Mouse (Mus musculus): ENCODE data around the gene Pacsin1. TPM values are rescaled to one million over a fixed set of nuclear protein-coding genes. Genes with fewer than 3 reads are reported as not detected.

Gene Pacsin1
- polyA plus RNA-seq, 1 experiment from 2014 or later = 0.39 TPM

- no peak for TF ChIP-seq CTCF (IDR thresholded peaks at IDR 0.05; ENCODE audit: low read depth)
- no peak overlapping the region for H3K9ac ChIP-seq
- H3K27ac ChIP-seq (ENCODE audit: low read depth) = no peak overlapping the region
- peaks cover 3% of the 10 kb centered on the region; the same call in 1 of the 2 replicates for H3K4me1 ChIP-seq (ENCODE audit: insufficient read depth)
- H3K27me3 ChIP-seq (ENCODE audit: insufficient read depth, low read length) = no peaks in the 10 kb centered on the region
- no peaks in the 10 kb centered on the region for H3K9me3 ChIP-seq (ENCODE audit: low read depth, low read length)
- 76% methylated on average over 2 of the region's 2 CpGs for WGBS
- DNase-seq (no peak), ATAC-seq (ENCODE audit: insufficient read depth) (no peak)
- H3K4me3 ChIP-seq (ENCODE audit: low read depth, low read length) = no peak overlapping the region
- H3K36me3 ChIP-seq (ENCODE audit: insufficient read depth) = no peaks in the 10 kb centered on the region
- no peak overlapping the region for H3K4me2 ChIP-seq
Measured at GRCm38 (mm10) chr17:27700812-27701211, 45.5 kb downstream of the Pacsin1 start.

- no peak for TF ChIP-seq CTCF (IDR thresholded peaks at IDR 0.05; ENCODE audit: low read depth)
- H3K4me3 ChIP-seq (ENCODE audit: low read depth, low read length) = no peak overlapping the region
- ATAC-seq (ENCODE audit: insufficient read depth) (no peak), DNase-seq (no peak)
- no peak overlapping the region for H3K4me2 ChIP-seq
- H3K9ac ChIP-seq = no peak overlapping the region
- no peaks in the 10 kb centered on the region for H3K36me3 ChIP-seq (ENCODE audit: insufficient read depth)
- H3K4me1 ChIP-seq (ENCODE audit: insufficient read depth) = peaks cover 3% of the 10 kb centered on the region; the same call in 1 of the 2 replicates
- H3K27ac ChIP-seq (ENCODE audit: low read depth) = no peak overlapping the region
- 70% methylated on average over 6 of the region's 6 CpGs for WGBS
- H3K27me3 ChIP-seq (ENCODE audit: insufficient read depth, low read length) = no peaks in the 10 kb centered on the region
- no peaks in the 10 kb centered on the region for H3K9me3 ChIP-seq (ENCODE audit: low read depth, low read length)
Measured at GRCm38 (mm10) chr17:27701856-27702255, 46.5 kb downstream of the Pacsin1 start.

- ATAC-seq (ENCODE audit: insufficient read depth) = peak; percentile 52; the same call in 1 of the 2 replicates
- H3K4me3 ChIP-seq (ENCODE audit: low read depth, low read length) = peak overlapping the region; percentile 29
- H3K4me2 ChIP-seq = peak overlapping the region; percentile 68
- peak overlapping the region; percentile 34; the same call in 1 of the 2 replicates for H3K9ac ChIP-seq
- no peaks in the 10 kb centered on the region for H3K36me3 ChIP-seq (ENCODE audit: insufficient read depth)
- TF ChIP-seq CTCF (IDR thresholded peaks at IDR 0.05; ENCODE audit: low read depth) = peak; percentile 84
- 2% methylated on average over 34 of the region's 34 CpGs for WGBS
- H3K4me1 ChIP-seq (ENCODE audit: insufficient read depth) = peaks cover 3% of the 10 kb centered on the region; the same call in 1 of the 2 replicates
- H3K9me3 ChIP-seq (ENCODE audit: low read depth, low read length) = no peaks in the 10 kb centered on the region
- no peaks in the 10 kb centered on the region for H3K27me3 ChIP-seq (ENCODE audit: insufficient read depth, low read length)
- DNase-seq = peak; percentile 71
- H3K27ac ChIP-seq (ENCODE audit: low read depth) = no peak overlapping the region
Measured at GRCm38 (mm10) chr17:27702518-27702917, 47.2 kb downstream of the Pacsin1 start.

DNA sequence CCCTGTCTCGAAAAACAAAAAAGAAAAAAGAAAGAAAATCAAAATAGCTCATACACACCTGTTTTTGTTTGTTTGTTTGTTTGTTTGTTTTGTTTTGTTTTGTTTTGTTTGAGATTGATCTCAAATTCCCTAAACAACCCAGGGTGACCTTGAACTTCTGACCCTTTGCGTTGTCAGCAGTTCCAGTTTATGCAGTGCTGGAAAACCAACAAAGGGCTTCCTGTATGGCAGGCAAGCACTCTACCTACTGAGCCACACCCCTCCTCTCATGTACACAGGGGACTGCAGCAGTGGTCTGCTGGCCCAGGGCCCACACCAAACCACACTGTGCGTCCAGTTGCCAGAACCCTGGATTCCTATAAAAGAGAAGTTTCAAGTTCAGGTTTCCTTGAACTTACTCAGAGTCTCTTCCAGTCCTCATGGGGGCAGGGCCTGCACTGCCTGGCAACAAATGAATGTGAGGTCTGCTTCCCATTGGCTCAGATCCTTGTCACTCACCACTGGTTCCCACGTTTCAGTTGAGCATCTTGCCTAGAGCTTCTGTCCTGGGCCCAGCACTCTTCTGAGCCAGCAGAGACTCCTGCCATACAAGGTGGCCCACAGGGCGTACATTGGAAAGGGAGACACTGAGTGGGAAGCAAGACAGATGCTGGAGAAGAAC is 48.8 kb downstream of the Pacsin1 start:
- Histone ChIP-seq H3K36me3 (ENCODE audit: insufficient read depth) (no peaks in the 10 kb centered on the region), H3K4me1 (ENCODE audit: insufficient read depth) (peaks cover 3% of the 10 kb centered on the region; the same call in 1 of the 2 replicates), H3K27me3 (ENCODE audit: insufficient read depth, low read length) (no peaks in the 10 kb centered on the region), H3K27ac (ENCODE audit: low read depth) (no peak overlapping the region), H3K4me2 (no peak overlapping the region), H3K4me3 (ENCODE audit: low read depth, low read length) (no peak overlapping the region), H3K9me3 (ENCODE audit: low read depth, low read length) (no peaks in the 10 kb centered on the region), H3K9ac (no peak overlapping the region)
- no peak for TF ChIP-seq CTCF (IDR thresholded peaks at IDR 0.05; ENCODE audit: low read depth)
- no peak for ATAC-seq (ENCODE audit: insufficient read depth)
- WGBS = 54% methylated on average over 5 of the region's 5 CpGs
- DNase-seq = peak; percentile 72

GRCm38 (mm10) chr17:27705661-27706060 is 50.4 kb downstream of the Pacsin1 start:
- Histone ChIP-seq H3K9me3 (ENCODE audit: low read depth, low read length) (no peaks in the 10 kb centered on the region), H3K36me3 (ENCODE audit: insufficient read depth) (no peaks in the 10 kb centered on the region), H3K4me2 (no peak overlapping the region), H3K27me3 (ENCODE audit: insufficient read depth, low read length) (no peaks in the 10 kb centered on the region), H3K4me1 (ENCODE audit: insufficient read depth) (peaks cover 3% of the 10 kb centered on the region; the same call in 1 of the 2 replicates), H3K9ac (no peak overlapping the region), H3K4me3 (ENCODE audit: low read depth, low read length) (no peak overlapping the region), H3K27ac (ENCODE audit: low read depth) (no peak overlapping the region)
- TF ChIP-seq CTCF (IDR thresholded peaks at IDR 0.05; ENCODE audit: low read depth) = no peak
- DNase-seq (no peak), ATAC-seq (ENCODE audit: insufficient read depth) (no peak)
- WGBS = 38% methylated on average over 10 of the region's 10 CpGs

DNA sequence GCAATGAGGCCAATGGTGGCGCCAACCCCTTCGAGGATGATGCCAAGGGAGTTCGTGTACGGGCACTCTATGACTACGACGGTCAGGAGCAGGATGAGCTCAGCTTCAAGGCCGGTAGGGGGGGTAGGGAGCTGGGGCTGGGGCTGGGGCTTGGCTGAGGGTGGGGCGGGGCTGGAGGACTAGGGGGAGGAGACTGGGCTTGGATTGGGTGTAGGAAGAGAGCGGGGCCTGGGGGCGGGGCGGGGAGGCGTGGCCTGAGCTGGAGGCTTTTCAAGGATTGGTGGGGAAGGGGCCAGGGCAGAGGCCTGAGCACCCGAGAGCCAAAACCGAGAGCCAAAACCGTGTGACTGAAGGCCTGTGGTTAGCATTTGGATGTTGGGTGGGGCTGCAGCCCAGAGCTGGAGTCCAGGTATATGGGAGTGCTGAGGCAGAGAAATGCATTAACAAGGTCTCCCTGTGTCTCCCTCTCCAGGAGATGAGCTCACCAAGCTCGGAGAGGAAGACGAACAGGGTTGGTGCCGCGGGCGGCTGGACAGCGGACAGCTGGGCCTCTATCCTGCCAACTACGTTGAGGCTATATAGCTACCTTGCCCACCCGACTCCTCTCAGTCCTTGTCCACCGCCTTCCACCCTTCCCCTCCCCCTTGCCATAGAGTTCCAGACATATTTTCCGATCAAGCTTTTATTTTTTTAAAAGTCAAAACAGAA is 52.8 kb downstream of the Pacsin1 start:
- no peak overlapping the region; the same call in 1 of the 2 replicates for H3K9ac ChIP-seq
- no peaks in the 10 kb centered on the region for H3K27me3 ChIP-seq (ENCODE audit: insufficient read depth, low read length)
- H3K27ac ChIP-seq (ENCODE audit: low read depth) = no peak overlapping the region
- peak; percentile 95 for ATAC-seq (ENCODE audit: insufficient read depth)
- H3K4me3 ChIP-seq (ENCODE audit: low read depth, low read length) = peak overlapping the region; percentile 30
- TF ChIP-seq CTCF (IDR thresholded peaks at IDR 0.05; ENCODE audit: low read depth) = peak; percentile 47
- no peaks in the 10 kb centered on the region for H3K36me3 ChIP-seq (ENCODE audit: insufficient read depth)
- peak overlapping the region; percentile 66 for H3K4me2 ChIP-seq
- no peaks in the 10 kb centered on the region for H3K9me3 ChIP-seq (ENCODE audit: low read depth, low read length)
- DNase-seq = peak; percentile 86
- H3K4me1 ChIP-seq (ENCODE audit: insufficient read depth) = no peaks in the 10 kb centered on the region
- 3% methylated on average over 24 of the region's 25 CpGs for WGBS

DNA sequence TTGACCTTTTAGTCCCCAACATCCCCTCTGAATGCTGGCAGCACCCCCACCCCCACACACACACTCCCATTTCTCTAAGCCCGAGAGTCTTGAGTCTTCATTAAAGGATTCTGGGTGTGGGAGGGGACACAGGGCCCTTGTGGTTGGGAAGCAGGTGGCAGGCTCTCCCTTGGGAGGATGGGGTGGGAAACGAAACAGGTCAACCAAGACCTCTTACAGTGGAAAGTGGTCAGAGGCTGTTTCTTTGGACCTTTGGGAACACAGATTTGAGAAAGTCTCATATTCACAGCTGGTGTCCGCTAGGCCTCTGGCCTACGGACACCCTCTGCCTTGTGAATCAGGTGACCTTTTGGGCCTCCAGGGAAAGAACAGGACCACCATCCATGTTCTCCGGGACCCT is 54.3 kb downstream of the Pacsin1 start:
- no peak for TF ChIP-seq CTCF (IDR thresholded peaks at IDR 0.05; ENCODE audit: low read depth)
- Histone ChIP-seq H3K36me3 (ENCODE audit: insufficient read depth) (no peaks in the 10 kb centered on the region), H3K4me3 (ENCODE audit: low read depth, low read length) (no peak overlapping the region), H3K4me2 (no peak overlapping the region), H3K9me3 (ENCODE audit: low read depth, low read length) (no peaks in the 10 kb centered on the region), H3K27ac (ENCODE audit: low read depth) (no peak overlapping the region), H3K27me3 (ENCODE audit: insufficient read depth, low read length) (no peaks in the 10 kb centered on the region), H3K4me1 (ENCODE audit: insufficient read depth) (no peaks in the 10 kb centered on the region), H3K9ac (no peak overlapping the region)
- 82% methylated on average over 5 of the region's 5 CpGs for WGBS
- ATAC-seq (ENCODE audit: insufficient read depth) (no peak), DNase-seq (no peak)
